Mouse (Mus musculus) intestine, postnatal 0 days (tissue): Measurements from ENCODE around the gene Trpc4ap. TPM values are rescaled to one million over a fixed set of nuclear protein-coding genes. Genes with fewer than 3 reads are reported as not detected.

Experiments used
- ATAC-seq: fragments of 200-750 bp; cut with Nextera tagmentation; 2 replicates; pipeline ENCODE4 v1.8.0; 2017; ENCODE audit warnings: mild to moderate bottlenecking, moderate TSS enrichment, moderate library complexity
- H3K27ac ChIP-seq: fragments of 300-500 bp; sonication (generic); 2 replicates; pipeline ENCODE4 v1.5.1; 2014; ENCODE audit warnings: mild to moderate bottlenecking, low read depth, low read length, moderate library complexity
- H3K27me3 ChIP-seq: fragments of 300-500 bp; sonication (generic); replicated peaks from 2 replicates; pipeline ENCODE4 v1.6.1; 2014; ENCODE audit warnings: low read length, mixed read lengths; ENCODE audit not compliant: control insufficient read depth, insufficient read depth
- H3K36me3 ChIP-seq: fragments of 300-500 bp; sonication (generic); 2 replicates; pipeline ENCODE4 v1.6.1; 2014; ENCODE audit warnings: mild to moderate bottlenecking, moderate library complexity; ENCODE audit not compliant: control insufficient read depth, insufficient read depth
- H3K4me1 ChIP-seq: fragments of 300-500 bp; sonication (generic); replicated peaks from 2 replicates; pipeline ENCODE4 v1.6.1; 2014; ENCODE audit warnings: antibody characterized with exemption, low read length, mixed read lengths; ENCODE audit not compliant: control insufficient read depth, insufficient read depth
- H3K4me2 ChIP-seq: fragments of 300-500 bp; sonication (generic); replicated peaks from 2 replicates; pipeline ENCODE4 v1.6.1; 2014; ENCODE audit warnings: low read depth, mild to moderate bottlenecking, moderate library complexity
- H3K4me3 ChIP-seq: fragments of 300-500 bp; sonication (generic); 2 replicates; pipeline ENCODE4 v1.5.1; 2014; ENCODE audit warnings: low read depth, low read length
- H3K9ac ChIP-seq: fragments of 300-500 bp; sonication (generic); 2 replicates; pipeline ENCODE4 v1.6.1; 2014; ENCODE audit warnings: mild to moderate bottlenecking, low read depth, low read length
- H3K9me3 ChIP-seq: fragments of 300-500 bp; sonication (generic); 2 replicates; pipeline ENCODE4 v1.6.1; 2016; ENCODE audit warnings: mixed run types; ENCODE audit not compliant: control insufficient read depth
- CTCF ChIP-seq: sonication (generic); IDR thresholded peaks from 2 replicates; pipeline ENCODE4 v1.5.1; 2016; ENCODE audit warnings: low read depth, mild to moderate bottlenecking, control low read depth, antibody characterized with exemption, moderate library complexity
- WGBS: fragments of 180-500 bp; shearing (Covaris S2); extraction: QIAGEN DNeasy Blood & Tissue Kit; methylation state at CpG from one replicate; pipeline ENCODE4 v1.1.7; 2014; 5-methylcytosine and 5-hydroxymethylcytosine counted together
- polyA plus RNA-seq: library from polyadenylated mRNA; unstranded; fragments of >200 nt; fragmentation: Nextera tagmentation; extraction: Ambion mirVana; gene quantifications from 2 replicates; pipeline ENCODE4 v1.2.1, GENCODE M21; 2015

Trpc4ap gene
- polyA plus RNA-seq, 1 experiment from 2014 or later, result 64.8 TPM

DNA sequence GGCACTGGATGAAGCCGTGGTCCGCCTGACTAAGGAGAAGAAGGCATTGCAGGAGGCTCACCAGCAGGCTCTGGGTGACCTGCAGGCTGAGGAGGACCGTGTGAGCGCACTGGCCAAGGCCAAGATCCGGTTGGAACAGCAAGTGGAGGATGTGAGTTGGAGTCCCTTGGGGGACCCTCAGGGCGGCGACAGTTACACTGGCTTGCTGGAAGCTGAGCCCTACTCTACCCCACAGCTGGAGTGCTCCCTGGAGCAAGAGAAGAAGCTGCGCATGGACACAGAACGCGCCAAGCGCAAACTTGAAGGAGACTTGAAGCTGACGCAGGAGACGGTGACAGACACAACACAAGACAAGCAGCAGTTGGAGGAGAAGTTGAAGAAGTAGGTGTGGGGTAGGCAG, 63.7 kb downstream of the Trpc4ap start:
- H3K9me3 ChIP-seq, result no peaks in the 10 kb centered on the region
- H3K27ac ChIP-seq, result no peak overlapping the region
- TF ChIP-seq CTCF, result no peak
- H3K36me3 ChIP-seq, result peaks cover 35% of the 10 kb centered on the region
- 0 out of 2 replicates have a peak, but pooled peaks cover 5% of the 10 kb centered on the region for H3K4me1 ChIP-seq
- H3K27me3 ChIP-seq, result 0 out of 2 replicates have a peak, but pooled peaks cover 7% of the 10 kb centered on the region
- no peak overlapping the region for H3K4me2 ChIP-seq
- no peak for ATAC-seq
- no peak overlapping the region for H3K4me3 ChIP-seq
- no peak overlapping the region for H3K9ac ChIP-seq
- 93% methylated on average over 13 of the region's 13 CpGs for WGBS

DNA sequence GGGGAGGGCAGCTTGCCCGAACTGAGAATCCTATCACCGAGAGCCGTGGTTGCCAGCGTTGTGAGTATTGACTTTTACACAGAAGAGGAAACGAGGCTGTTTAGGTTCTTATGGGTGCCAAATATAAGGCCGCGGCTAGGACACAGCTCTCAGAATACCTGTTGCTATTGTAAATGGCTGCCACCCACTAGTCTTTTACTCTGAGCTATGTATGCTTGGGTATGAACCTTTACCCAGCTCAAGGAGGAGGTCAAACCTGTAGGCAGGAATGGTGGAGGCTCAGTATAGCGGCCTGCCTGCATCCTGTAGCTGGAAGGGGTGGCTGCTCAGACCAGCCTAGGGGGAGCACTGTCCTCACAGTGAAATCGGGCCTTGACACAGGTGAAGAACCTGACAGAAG, 64.1 kb downstream of the Trpc4ap start:
- no peak overlapping the region for H3K27ac ChIP-seq
- no peak overlapping the region for H3K4me3 ChIP-seq
- 0 out of 2 replicates have a peak, but pooled peaks cover 5% of the 10 kb centered on the region for H3K4me1 ChIP-seq
- peaks cover 31% of the 10 kb centered on the region for H3K36me3 ChIP-seq
- H3K9ac ChIP-seq, result no peak overlapping the region
- H3K27me3 ChIP-seq, result 0 out of 2 replicates have a peak, but pooled peaks cover 7% of the 10 kb centered on the region
- TF ChIP-seq CTCF, result no peak; the same call in 1 of the 2 replicates
- 93% methylated on average over 9 of the region's 9 CpGs for WGBS
- no peak for ATAC-seq
- H3K4me2 ChIP-seq, result no peak overlapping the region
- no peaks in the 10 kb centered on the region for H3K9me3 ChIP-seq

DNA sequence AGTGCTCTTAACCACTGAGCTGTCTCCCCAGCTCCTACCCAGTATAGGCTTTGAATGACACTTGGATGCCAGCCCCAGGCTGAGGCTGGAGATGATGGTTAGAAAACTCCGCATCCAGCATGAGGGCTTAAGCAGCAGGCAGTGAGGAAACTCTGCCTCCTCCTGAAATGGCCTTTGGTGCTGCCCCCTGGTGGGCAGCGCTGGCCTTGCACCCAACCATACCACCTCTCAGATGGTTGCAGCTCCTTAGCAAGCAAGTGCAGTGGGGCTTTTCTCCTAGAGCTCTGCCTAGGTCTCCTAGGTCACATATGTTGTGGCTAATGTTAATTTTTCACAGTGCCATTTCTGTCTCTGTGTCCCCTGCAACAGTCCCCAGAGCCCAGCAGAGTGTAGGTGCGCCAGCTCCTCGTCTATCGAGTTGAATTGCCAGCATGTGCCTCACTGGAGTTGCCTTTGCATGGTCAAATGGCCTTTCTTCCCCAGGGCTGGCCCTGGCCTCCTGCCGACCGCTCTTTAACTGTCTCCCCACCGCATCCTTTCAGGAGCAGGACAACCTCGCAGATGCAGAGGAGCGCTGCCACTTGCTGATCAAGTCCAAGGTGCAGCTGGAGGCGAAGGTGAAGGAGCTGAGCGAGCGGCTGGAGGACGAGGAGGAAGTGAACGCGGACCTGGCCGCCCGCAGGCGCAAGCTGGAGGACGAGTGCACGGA, 65.0 kb downstream of the Trpc4ap start:
- Histone ChIP-seq H3K36me3 (peaks cover 22% of the 10 kb centered on the region; the same call in 1 of the 2 replicates), H3K9ac (no peak overlapping the region), H3K27ac (no peak overlapping the region), H3K9me3 (no peaks in the 10 kb centered on the region), H3K4me1 (0 out of 2 replicates have a peak, but pooled peaks cover 5% of the 10 kb centered on the region), H3K4me3 (no peak overlapping the region), H3K27me3 (0 out of 2 replicates have a peak, but pooled peaks cover 7% of the 10 kb centered on the region), H3K4me2 (no peak overlapping the region)
- peak; percentile 35; the same call in 1 of the 2 replicates for ATAC-seq
- 51% methylated on average over 21 of the region's 21 CpGs for WGBS
- TF ChIP-seq CTCF, result peak; percentile 95

DNA sequence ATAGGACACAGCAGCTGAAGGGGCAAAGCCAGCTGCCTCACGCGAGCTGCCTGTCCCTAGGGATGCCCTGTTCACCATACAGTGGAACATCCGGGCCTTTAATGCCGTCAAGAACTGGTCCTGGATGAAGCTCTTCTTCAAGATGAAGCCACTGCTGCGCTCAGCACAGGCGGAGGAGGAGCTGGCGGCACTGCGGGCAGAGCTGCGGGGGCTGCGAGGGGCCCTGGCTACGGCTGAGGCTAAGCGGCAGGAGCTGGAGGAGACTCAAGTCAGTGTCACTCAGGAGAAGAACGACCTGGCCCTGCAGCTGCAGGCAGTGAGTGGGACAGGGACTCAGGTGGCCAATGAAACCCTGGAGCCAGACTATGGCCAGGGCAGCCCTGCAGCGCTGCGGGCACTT, 65.9 kb downstream of the Trpc4ap start:
- H3K4me1 ChIP-seq, result 0 out of 2 replicates have a peak, but pooled peaks cover 5% of the 10 kb centered on the region
- no peak overlapping the region for H3K27ac ChIP-seq
- H3K4me3 ChIP-seq, result no peak overlapping the region
- H3K36me3 ChIP-seq, result peaks cover 13% of the 10 kb centered on the region; the same call in 1 of the 2 replicates
- H3K27me3 ChIP-seq, result 0 out of 2 replicates have a peak, but pooled peaks cover 7% of the 10 kb centered on the region
- TF ChIP-seq CTCF, result no peak
- no peak overlapping the region for H3K4me2 ChIP-seq
- H3K9me3 ChIP-seq, result no peaks in the 10 kb centered on the region
- 59% methylated on average over 15 of the region's 15 CpGs for WGBS
- ATAC-seq, result no peak
- H3K9ac ChIP-seq, result no peak overlapping the region

DNA sequence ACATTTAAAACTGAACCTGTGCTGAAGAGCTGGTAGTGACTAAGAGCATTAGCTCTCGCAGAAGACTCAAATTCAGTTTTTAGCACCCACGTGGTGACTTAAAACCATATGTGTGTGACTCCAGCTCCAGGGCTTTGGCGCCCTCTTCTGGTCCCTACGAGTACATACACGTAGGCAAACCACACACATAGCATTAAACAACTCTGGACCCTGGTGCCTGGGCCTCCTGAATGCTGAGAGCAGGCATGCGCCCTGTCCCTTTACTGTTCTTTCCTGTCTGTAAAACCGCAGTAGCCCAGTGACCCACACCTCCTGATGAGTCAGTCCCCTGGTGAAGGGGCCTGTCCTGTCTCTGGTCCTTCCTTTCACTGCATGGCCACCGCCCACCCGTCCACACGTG, 67.5 kb downstream of the Trpc4ap start:
- Histone ChIP-seq H3K9ac (no peak overlapping the region), H3K36me3 (no peaks in the 10 kb centered on the region; the same call in 1 of the 2 replicates), H3K4me1 (peaks cover 5% of the 10 kb centered on the region; the same call in 1 of the 2 replicates), H3K27me3 (no peaks in the 10 kb centered on the region), H3K27ac (no peak overlapping the region), H3K4me2 (no peak overlapping the region), H3K4me3 (no peak overlapping the region), H3K9me3 (no peaks in the 10 kb centered on the region)
- 0 out of 2 replicates have a peak, but pooled peaks have one; percentile 7 for ATAC-seq
- 35% methylated on average over 10 of the region's 10 CpGs for WGBS
- peak; percentile 88 for TF ChIP-seq CTCF

DNA sequence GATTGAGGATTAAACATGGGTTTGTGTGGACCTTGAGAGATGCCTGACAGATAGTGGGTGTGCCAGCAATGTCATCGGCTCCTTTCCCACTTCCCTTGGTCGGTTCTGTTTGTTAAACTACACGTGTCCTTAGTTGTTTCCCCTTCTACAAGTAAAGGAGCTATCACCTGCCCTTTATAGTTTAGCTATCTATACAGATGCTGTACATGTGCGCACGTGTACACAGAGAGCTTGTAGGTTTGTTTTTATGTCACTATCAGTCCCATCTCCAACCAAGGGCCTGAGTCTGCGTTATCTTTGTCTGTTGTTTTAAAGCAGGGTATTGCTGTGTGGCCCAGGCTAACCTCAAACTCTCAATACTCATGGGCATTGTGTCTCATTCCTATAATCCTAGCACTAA, 68.2 kb downstream of the Trpc4ap start:
- Histone ChIP-seq H3K9ac (no peak overlapping the region), H3K4me1 (no peaks in the 10 kb centered on the region; the same call in 1 of the 2 replicates), H3K36me3 (no peaks in the 10 kb centered on the region; the same call in 1 of the 2 replicates), H3K27ac (no peak overlapping the region), H3K4me2 (no peak overlapping the region), H3K9me3 (no peaks in the 10 kb centered on the region), H3K4me3 (no peak overlapping the region), H3K27me3 (no peaks in the 10 kb centered on the region)
- TF ChIP-seq CTCF, result no peak
- WGBS, result 72% methylated on average over 6 of the region's 6 CpGs
- ATAC-seq, result no peak
